Mouse (Mus musculus) E14TG2a.4 (cell line): ENCODE results near the gene Terb2.

Experiments used
- CTCF ChIP-seq: conservative IDR thresholded peaks from 2 replicates; pipeline ENCODE4 v1.5.1; 2014; ENCODE audit warnings: low read length
- NANOG ChIP-seq: IDR thresholded peaks from 2 replicates; pipeline ENCODE4 v1.6.1; 2014; ENCODE audit warnings: borderline replicate concordance, low read length, mixed read lengths

DNA sequence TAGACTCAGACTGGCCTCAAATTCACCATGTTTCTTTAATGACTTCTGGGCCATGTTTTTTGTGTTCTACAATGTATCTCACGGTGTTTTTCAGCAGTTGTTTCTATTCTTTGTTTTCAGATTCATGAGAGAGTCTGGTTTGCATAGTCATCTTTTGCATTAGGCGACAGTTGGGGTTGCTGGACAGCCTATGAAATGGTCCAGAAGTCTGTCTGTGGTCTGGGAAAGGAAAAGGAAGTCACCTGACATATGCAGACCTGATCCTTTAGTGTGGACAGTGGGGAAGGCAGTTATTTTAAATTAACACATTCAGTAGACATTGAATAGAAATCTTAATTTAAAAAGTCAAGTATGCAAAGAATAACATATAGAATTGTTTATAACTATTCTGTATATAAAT, 23.5 kb upstream of the Terb2 start:
- TF ChIP-seq CTCF (no peak), NANOG (no peak)
